Mouse (Mus musculus): ENCODE results near the gene Card10.

DNA sequence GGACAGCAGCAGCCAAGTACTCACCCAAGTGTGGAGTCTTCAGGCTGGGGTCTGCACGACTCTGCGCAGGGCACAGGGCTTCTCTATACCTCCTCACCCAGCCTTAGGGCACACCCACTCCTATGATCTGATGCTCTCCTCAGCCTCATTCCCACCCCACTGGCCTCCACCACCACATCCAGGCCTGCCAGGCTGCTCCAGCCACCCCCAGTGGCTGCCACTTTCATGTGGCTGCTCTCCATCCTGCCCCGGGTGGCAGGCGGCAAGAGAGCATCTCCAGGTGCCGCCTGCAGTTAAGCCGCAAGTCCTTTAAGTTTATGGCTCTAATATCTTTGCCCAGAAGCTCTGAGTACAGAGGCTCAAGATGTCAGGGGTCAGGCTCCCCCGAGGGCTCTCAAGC lies 76.1 kb downstream of the Card10 start:
- TF ChIP-seq CTCF (IDR thresholded peaks at IDR 0.05) (no peak), EP300 (IDR thresholded peaks at IDR 0.05; ENCODE audit: insufficient read depth, low read depth, low read length) (no peak)

All from heart, adult 2 months (tissue).